Mouse (Mus musculus): ENCODE results near the gene Fam83c. TPM values are rescaled to one million over a fixed set of nuclear protein-coding genes. Genes with fewer than 3 reads are reported as not detected.

The Fam83c gene
- total and polyA plus RNA-seq, 3 experiments, result 0.03 to 0.04 TPM; not detected in 1

GRCm38 (mm10) chr2:155779506-155779905 lies 55.1 kb downstream of the Fam83c start:
- Histone ChIP-seq H3K9me3 (replicated peaks; ENCODE audit: insufficient read depth, low read length) (no peaks in the 10 kb centered on the region), H3K27me3 (ENCODE audit: control insufficient read depth in 1 of 2, insufficient read depth in 2 of 2, low read length in 2 of 2) (no peaks in the 10 kb centered on the region; a peak in 1 of 4 replicates)

GRCm38 (mm10) chr2:155779066-155779465 lies 55.6 kb downstream of the Fam83c start:
- Histone ChIP-seq H3K9ac (ENCODE audit: control insufficient read depth, low read depth, low read length, poor library complexity, severe bottlenecking) (no peak overlapping the region), H3K79me2 (ENCODE audit: control insufficient read depth, insufficient read depth, low read length, poor library complexity) (no peaks in the 10 kb centered on the region), H3K27me3 (ENCODE audit: control insufficient read depth in 1 of 2, insufficient read depth in 2 of 2, low read length in 2 of 2) (no peaks in the 10 kb centered on the region; a peak in 1 of 4 replicates), H3K4me3 (ENCODE audit: control insufficient read depth in 1 of 2, insufficient read depth in 1 of 2, low read depth in 2 of 2, low read length in 2 of 2) (no peak overlapping the region), H3K36me3 (ENCODE audit: control insufficient read depth in 1 of 2, insufficient read depth in 2 of 2, low read length in 2 of 2) (no peaks in the 10 kb centered on the region), H3K9me3 (replicated peaks; ENCODE audit: insufficient read depth, low read length) (no peaks in the 10 kb centered on the region), H3K27ac (ENCODE audit: control insufficient read depth, low read depth, low read length) (no peak overlapping the region), H3K4me1 (ENCODE audit: control insufficient read depth in 1 of 2, insufficient read depth in 2 of 2, low read length in 2 of 2) (0 out of 4 replicates have a peak, but pooled peaks cover 0 to 5% of the 10 kb centered on the region in 2 experiments)
- DNase-seq (ENCODE audit: low read depth, low spot score), result peak; percentile 38
- no peak for TF ChIP-seq TAL1 (IDR thresholded peaks at IDR 0.05; ENCODE audit: low read length)
- no peak for TF ChIP-seq CHD2 (IDR thresholded peaks at IDR 0.05; ENCODE audit: low read length)
- TF ChIP-seq CHD1 (IDR thresholded peaks at IDR 0.05; ENCODE audit: low read depth, low read length), result no peak
- TF ChIP-seq RCOR1 (IDR thresholded peaks at IDR 0.05; ENCODE audit: low read depth, low read length), result no peak
- TF ChIP-seq ZNF384 (IDR thresholded peaks at IDR 0.05; ENCODE audit: low read depth, low read length), result no peak
- no peak for TF ChIP-seq MEF2A (IDR thresholded peaks at IDR 0.05; ENCODE audit: extremely low read depth, insufficient replicate concordance, low read depth, low read length, poor library complexity, severe bottlenecking)

More at GRCm38 (mm10) chr2:155779506-155779905, 55.1 kb downstream of the Fam83c start:
- Histone ChIP-seq H3K9ac (ENCODE audit: control insufficient read depth, low read depth, low read length, poor library complexity, severe bottlenecking) (no peak overlapping the region), H3K4me3 (ENCODE audit: control insufficient read depth in 1 of 2, insufficient read depth in 1 of 2, low read depth in 2 of 2, low read length in 2 of 2) (no peak overlapping the region), H3K79me2 (ENCODE audit: control insufficient read depth, insufficient read depth, low read length, poor library complexity) (no peaks in the 10 kb centered on the region), H3K36me3 (ENCODE audit: control insufficient read depth in 1 of 2, insufficient read depth in 2 of 2, low read length in 2 of 2) (no peaks in the 10 kb centered on the region), H3K27ac (ENCODE audit: control insufficient read depth, low read depth, low read length) (no peak overlapping the region), H3K4me1 (ENCODE audit: control insufficient read depth in 1 of 2, insufficient read depth in 2 of 2, low read length in 2 of 2) (0 out of 4 replicates have a peak, but pooled peaks cover 0 to 5% of the 10 kb centered on the region in 2 experiments)
- TF ChIP-seq CHD1 (IDR thresholded peaks at IDR 0.05; ENCODE audit: low read depth, low read length) (no peak), ZNF384 (IDR thresholded peaks at IDR 0.05; ENCODE audit: low read depth, low read length) (no peak), TBP (IDR thresholded peaks at IDR 0.05; ENCODE audit: low read depth, low read length) (no peak), MAZ (IDR thresholded peaks at IDR 0.05; ENCODE audit: low read depth, low read length) (no peak), USF1 (IDR thresholded peaks at IDR 0.05; ENCODE audit: low read depth, low read length) (no peak), CHD2 (IDR thresholded peaks at IDR 0.05; ENCODE audit: low read length) (no peak), MEF2A (IDR thresholded peaks at IDR 0.05; ENCODE audit: extremely low read depth, insufficient replicate concordance, low read depth, low read length, poor library complexity, severe bottlenecking) (no peak), E2F4 (IDR thresholded peaks at IDR 0.05; ENCODE audit: borderline replicate concordance, low read depth, low read length) (no peak), ZC3H11A (IDR thresholded peaks at IDR 0.05; ENCODE audit: low read depth, low read length) (no peak), NELFE (IDR thresholded peaks at IDR 0.05; ENCODE audit: low read depth, low read length) (no peak), MAFK (IDR thresholded peaks at IDR 0.05; ENCODE audit: borderline replicate concordance, low read depth, low read length) (no peak), NRF1 (IDR thresholded peaks at IDR 0.05; ENCODE audit: insufficient read depth, low read depth, low read length, poor library complexity, severe bottlenecking) (no peak)
- no peak for DNase-seq (ENCODE audit: low read depth, low spot score)

Measured in MEL (cell line).